Mouse (Mus musculus): ENCODE data around the gene Gm5150. TPM values are rescaled to one million over a fixed set of nuclear protein-coding genes. Genes with fewer than 3 reads are reported as not detected.

The Gm5150 gene
- polyA plus RNA-seq, 1 experiment from 2014 or later: not detected

Small RNA genes lying within 50 kb of the gene (microRNA-seq; reads per million reads assigned to microRNA genes)
- gene Gm24694: not detected

Other genes starting within 250 kb of the Gm5150 start
- not detected in 2 replicates for gene Sirpb1c, start 157.9 kb downstream of the Gm5150 start, polyA plus RNA-seq (2015; fragmentation: Nextera tagmentation; extraction: Ambion mirVana)

All from forebrain, embryonic 13.5 days (tissue).